Mouse (Mus musculus) kidney, postnatal 10 days (tissue): Measurements from ENCODE around the gene C530008M17Rik.

Experiments
- DNase-seq: peaks from one replicate; pipeline ENCODE4 v3.0.0; 2021; ENCODE audit warnings: mixed read lengths

C530008M17Rik gene

DNA sequence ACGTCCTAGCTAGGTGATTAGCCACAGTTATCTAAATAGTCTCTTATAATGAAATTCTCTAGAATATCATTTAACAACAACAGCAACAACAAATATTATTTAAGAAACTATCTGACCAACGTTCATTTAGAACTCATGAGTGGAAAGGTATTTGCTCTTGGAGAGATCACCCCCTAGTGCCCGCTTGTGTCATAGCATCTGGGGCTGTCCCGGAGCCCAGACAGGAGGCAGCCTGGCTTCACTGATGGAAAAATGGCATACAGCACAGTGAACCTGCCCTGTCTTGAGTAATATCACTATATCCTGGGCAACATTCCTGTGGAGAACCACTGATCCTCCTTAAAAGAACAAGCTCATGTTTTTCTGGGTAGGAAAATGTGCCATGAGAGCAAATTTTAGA, 187.1 kb downstream of the C530008M17Rik start:
- peak; percentile 86 for DNase-seq

DNA sequence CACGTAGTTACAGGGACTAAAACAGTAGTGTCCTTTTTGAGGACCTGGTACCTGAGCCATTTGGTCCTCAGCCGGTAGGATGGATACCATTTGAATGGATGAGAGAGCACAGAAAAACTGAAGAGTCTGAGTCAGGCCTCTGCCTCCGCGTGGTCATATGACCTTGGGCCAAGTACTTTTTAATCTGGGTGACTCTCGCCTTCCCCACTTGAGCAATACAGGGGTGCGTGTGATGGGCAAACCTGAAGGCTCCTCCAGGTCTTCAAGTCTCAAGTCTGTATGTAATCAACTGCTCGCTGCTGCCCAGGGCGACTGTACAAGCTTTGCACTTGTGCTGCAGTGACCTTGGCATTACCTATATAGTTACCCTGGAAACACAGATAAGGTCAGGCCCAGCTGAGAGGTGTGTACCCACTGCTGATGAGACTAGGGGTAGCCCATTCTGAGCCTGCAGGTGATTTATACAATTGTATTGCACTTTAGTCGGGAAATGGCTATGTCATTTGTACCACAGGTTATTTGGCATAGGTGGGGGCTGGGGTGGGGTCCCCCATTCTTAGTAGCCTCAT, 187.6 kb downstream of the C530008M17Rik start:
- no peak for DNase-seq

DNA sequence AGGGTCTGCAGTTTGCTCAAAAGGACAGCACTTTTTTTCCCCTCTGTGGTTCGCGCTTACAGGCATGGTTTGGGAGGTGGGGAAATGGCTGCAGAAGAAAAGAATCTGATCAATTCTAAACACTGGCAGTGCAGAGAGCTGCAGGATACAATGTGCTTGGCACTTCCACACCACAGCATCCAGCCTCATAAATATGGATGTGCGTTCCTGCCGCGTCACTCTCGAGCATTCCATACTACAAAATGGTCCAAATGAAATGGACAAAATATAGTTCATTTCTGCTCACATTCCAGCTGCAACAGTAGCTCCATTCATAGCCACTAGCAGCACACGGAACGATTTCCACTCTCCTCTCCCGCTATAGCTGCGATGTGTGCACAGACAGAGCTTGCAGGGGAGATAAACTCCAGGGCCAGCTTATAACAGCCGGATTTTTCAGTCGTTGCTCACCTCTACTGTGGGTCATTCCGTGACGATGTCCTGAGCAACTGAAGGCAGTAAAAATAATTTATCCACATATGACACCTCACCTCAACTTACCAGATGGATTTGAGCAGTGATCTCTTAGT, 188.4 kb downstream of the C530008M17Rik start:
- DNase-seq, result no peak

- DNase-seq, result no peak
Measured at GRCm38 (mm10) chr5:76847106-76847505, 190.8 kb downstream of the C530008M17Rik start.

DNA sequence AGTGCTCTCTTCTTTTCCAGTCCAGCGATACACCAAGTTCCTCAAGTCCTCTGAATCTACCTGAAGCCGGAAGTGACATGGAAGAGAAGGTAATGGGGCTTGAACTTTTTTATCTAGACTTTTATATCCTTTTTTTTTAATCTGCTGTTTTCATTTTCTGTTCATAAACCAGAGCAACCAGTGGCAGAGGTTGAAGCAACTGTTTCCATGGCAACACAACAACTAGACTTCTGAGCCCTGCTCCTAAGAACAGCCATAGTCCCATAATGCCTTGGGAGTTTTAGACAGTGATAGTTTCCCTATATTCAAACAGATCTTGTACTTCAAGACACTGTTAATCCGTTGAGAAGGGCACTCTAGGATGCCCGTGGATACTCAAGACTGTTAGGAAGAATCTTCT, 195.0 kb downstream of the C530008M17Rik start:
- no peak for DNase-seq

DNA sequence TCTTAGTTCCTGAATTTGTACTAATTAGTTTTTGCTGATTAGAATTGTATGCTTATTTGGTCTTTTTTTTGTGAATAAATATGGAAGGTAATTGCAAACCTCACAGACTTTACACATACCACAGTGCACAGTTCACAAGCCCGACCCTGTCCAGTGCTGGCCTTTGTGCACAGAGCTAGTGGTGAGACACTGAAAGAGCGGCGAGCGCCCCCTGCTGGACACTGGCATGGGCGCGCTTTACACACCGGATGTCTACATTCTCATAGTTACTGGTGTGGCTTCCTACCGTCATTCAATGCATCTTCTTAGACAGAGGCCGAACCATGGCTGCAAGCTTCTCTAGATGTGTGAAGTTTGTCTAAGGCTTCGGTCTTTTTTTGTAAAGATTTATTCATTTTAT, 197.2 kb downstream of the C530008M17Rik start:
- peak; percentile 90 for DNase-seq

GRCm38 (mm10) chr5:76855829-76856600, 199.7 kb downstream of the C530008M17Rik start:
- DNase-seq, result no peak

- DNase-seq, result peak; percentile 15
Measured at GRCm38 (mm10) chr5:76857103-76858015, 201.0 kb downstream of the C530008M17Rik start.

DNA sequence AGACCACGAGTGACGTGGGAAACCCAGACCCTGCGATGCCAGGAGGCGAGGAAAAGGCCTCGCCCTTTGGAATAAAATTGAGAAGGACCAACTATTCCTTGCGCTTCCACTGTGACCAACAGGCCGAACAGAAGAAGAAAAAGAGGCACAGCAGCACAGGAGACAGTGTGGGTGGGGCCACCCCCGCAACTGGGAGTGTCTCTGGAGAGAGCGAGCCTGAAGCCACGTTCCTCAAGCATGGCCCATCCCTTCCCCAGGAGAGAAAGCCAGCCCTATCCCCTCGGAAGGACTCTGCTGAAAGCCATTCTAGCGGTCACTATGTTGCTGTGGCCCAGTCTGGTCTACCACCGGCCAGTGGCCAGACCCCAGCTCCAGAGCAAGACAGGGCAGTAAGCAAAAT, 202.1 kb downstream of the C530008M17Rik start:
- DNase-seq, result no peak

DNA sequence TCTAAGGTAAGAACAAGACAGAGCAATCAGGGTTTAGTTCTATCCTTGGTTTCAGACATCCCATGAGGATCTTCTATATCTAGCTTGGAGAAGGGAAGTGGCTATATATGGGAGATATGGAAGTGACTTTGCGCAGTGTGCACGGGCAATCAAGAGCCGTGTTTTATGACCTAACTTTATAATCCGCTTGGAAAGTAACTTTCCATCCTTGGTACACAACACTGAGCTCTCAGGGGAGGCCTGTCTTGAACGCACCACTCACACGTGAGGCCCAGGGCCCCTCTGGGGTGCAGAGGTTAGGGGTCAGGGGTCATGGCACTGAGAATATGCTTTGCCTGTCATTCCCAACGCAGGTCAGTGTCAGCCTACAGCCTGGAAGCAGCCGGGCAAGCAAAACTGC, 210.5 kb downstream of the C530008M17Rik start:
- no peak for DNase-seq

GRCm38 (mm10) chr5:76868693-76869286, 212.5 kb downstream of the C530008M17Rik start:
- peak; percentile 57 for DNase-seq

DNA sequence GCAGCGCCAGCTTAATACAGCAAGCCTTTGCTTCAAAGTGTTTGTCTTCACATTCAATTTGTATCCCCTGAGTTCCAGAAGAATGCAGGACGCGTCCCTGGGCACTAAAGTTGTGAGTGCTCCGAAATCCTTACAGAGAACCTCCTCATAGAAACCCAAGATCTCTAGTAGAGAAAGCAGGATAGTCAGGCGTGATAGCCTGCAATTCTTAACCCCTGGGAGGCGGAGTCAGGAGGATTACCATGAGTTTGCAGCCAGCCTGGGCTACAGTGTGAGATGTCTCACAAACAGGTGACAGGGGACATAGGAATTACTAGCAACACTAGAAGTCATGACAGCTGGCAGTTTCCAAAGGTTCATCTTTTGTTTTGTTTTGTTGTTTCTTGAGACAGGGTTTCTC, 213.2 kb downstream of the C530008M17Rik start:
- DNase-seq, result no peak

DNA sequence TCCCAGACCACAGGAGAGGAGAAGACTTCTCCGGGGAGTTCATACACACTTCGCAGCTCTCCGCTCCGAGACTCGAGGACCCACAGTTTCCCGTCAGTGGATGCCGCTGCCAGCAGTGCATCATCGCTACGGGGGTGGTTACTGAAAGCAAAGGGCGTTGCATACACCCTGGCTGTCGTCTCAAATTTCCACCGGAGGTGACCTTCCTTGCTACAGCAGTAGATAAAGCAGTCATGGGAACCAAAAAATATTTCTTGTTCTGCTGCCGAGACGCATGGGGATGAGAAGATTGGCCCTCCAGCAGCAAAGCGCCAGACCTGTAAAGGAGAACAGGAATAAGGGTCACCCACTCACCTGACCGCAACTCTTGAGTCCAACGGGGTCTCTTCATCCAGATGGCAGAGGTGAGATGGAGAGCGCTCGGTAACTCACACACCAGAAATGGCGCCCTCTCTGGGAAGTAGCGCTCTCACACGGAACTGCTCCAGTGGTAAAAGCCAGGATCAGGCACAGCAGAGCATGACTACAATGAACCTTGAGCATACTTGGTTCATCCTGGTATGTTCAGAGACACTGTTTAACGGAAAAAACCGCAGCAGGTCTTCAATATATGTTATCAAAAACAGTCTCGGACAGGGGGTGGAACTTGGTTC, 219.9 kb downstream of the C530008M17Rik start:
- no peak for DNase-seq

DNA sequence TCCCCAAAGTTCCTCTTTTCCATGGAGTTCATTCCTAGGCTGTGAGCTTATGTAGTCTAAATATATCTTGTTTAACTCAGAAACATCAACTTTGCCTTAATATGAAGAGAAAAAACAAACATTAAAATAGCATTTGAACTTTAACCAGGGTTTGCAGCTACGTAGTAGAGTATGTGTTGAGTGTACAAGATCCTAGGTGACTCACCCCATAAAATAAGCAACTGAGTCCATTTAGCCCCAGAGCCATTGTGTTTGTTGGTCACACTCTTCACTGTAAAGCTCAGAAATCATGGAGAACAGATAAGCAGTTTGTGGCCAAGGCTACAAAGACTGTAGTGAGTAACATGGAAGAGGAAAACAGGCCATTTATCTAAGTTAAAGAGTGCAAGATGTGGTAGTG, 227.8 kb downstream of the C530008M17Rik start:
- DNase-seq, result no peak

GRCm38 (mm10) chr5:76887011-76887410, 230.7 kb downstream of the C530008M17Rik start:
- no peak for DNase-seq

- DNase-seq, result no peak
Measured at GRCm38 (mm10) chr5:76892608-76893007, 236.3 kb downstream of the C530008M17Rik start.

- no peak for DNase-seq
Measured at GRCm38 (mm10) chr5:76893084-76893483, 236.8 kb downstream of the C530008M17Rik start.

DNA sequence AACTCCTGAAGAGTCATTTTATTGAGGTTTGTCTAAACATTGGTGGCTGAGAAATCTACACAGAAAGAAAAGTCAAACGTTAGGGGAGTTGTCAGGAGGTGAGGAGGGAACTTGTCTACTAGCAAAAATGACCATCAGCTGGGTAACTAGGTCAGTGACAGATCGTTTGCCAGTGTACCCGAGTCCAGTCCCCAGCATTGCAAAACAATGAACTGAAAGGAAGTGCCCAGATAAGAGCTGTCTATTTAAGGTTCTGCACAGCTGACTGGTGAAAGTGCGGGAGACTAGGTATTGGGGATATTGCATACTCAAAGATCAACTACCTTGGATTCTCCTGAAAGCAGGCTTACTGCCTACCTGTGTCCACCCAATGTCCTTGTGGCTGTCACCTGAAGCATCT, 245.8 kb downstream of the C530008M17Rik start:
- no peak for DNase-seq

GRCm38 (mm10) chr5:76904713-76905404, 248.5 kb downstream of the C530008M17Rik start:
- DNase-seq, result no peak

DNA sequence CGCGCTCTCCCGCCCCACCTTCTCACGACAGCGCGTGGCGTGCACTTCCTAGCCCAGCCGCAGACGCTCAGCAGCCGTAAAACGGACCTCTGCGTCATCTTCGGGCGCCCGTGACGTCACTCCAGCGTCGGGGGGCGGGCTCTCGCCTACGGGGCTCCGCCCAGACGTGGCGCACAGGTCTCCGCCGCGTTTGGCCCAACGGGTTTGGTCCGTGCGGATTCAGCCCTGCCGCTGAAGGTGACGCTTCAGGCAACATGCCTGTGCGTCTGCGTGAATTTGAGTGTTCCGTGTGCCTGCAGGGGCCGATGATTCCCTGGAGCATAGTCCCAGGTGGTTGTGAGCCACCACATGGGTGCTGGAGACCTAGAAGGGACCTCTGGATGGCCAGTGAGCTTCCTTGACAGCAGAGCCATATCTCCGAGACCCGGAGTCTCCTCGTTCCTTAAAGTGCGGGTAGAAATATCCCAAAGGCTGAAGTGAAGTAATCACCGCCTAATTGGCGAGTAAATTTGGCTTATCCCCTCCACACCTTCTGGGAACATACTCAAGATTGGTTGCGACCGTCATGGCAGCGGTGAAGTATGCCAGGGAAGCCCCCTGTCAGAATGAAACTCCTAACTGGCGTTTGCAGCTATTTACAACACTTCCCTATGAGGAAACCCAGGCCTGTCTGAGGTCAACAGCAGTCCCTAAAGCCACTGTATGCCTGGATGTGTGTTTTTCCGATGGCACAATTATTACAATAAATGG, 249.3 kb downstream of the C530008M17Rik start, which contains the start of gene Aasdh:
Gene Aasdh, minus strand, starts transcription at position 110 of the 750 bp plus-strand sequence.
- peak; percentile 97 for DNase-seq

DNA sequence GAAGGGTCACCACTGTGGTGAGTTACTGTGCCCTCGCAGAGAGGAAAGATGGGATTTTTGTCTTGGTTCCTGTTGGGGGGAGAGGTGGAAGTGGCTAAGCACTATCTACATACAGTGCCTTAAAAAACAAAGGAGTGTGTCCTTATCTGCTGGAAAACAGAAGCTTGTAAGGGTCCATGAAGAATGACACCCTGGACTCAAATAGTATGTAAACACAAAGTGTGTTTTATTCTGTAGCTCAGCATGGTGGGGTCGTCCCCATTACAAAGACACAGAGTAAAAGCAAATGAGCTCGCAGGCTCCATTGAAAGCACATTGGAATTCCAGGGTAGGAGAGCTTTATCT, 249.8 kb downstream of the C530008M17Rik start:
- DNase-seq, result no peak
